Comparison of ENCODE assay signal across 23 mouse cellular contexts in the genomic region with DNA sequence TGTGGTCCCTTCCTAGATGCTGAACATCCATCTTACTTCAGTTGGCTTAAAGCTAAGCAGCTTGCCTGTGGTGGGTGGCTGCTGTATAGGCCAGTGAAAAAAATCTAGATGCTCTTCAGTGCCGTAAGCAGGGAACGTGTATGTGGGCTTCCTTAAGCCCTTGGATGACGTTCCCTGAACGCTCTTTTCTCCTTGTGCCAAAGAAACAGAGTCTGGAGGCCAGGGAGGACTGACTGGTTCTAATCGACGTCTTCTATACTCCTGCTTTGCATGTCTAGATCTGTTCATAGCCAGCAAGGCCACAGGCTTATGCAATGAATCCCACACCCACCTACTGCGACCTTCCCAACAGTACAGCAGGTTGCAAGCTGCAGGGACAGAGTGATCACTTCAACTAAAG.
DNase-seq lines count a peak whose midpoint lies in the region; ATAC-seq and TF ChIP-seq lines count a peak whose summit lies in the region.
"Had no signal": no experiment of that assay in that cellular context is flagged by ENCODE, and none has a peak within 500 bp of the region (broad histone marks: within the 10 kb centered on the region; RNA-seq: fewer than 3 reads in every experiment).

No protein-coding gene starts in this region.

- no peak overlapping the region for H3K9ac ChIP-seq in intestine, embryonic 16.5 days (ENCODE audit: low read depth, low read length)
- H3K9ac ChIP-seq: heart, embryonic 13.5 days; hindbrain, embryonic 15.5 days; limb, embryonic 12.5 days; liver, embryonic 14.5 days; lung, embryonic 15.5 days; neural tube, embryonic 12.5 days had no signal

- H3K27ac ChIP-seq in layer of hippocampus, adult 2 months = peak overlapping the region; percentile 84
- no peak overlapping the region for H3K27ac ChIP-seq in intestine, embryonic 16.5 days (ENCODE audit: low read length)
- H3K27ac ChIP-seq: heart, embryonic 13.5 days; limb, embryonic 12.5 days; liver, embryonic 14.5 days; lung, embryonic 15.5 days; midbrain, embryonic 10.5 days; neural tube, embryonic 12.5 days had no signal

- no peak for ATAC-seq in intestine, embryonic 16.5 days
- ATAC-seq: forebrain, embryonic 16.5 days; intestine, postnatal 0 days had no signal

- DNase-seq in layer of hippocampus, adult 2 months (ENCODE audit: low spot score in 2 of 2) = no peak
- no peak for DNase-seq in layer of hippocampus, adult 18-20 months (ENCODE audit: low spot score in 2 of 2)
- peak; percentile 28 for DNase-seq in right cerebral cortex, postnatal 25 days
- DNase-seq in right cerebral cortex, postnatal 14 days = no peak
- peak; percentile 89 for DNase-seq in gonadal fat pad, adult 2 months (ENCODE audit: low read depth)
- DNase-seq in spleen, postnatal 10 days (ENCODE audit: low spot score in 2 of 2) = no peak
- DNase-seq: B cell, adult 2 months; cerebellum, adult 2 months; cerebellum, postnatal 36 days; heart, adult 11 months; heart, postnatal 36 days; lung, postnatal 4 days; thymus, postnatal 36 days had no signal

- 83% methylated on average over 7 of the region's 7 CpGs for WGBS in intestine, embryonic 16.5 days

- no peak for TF ChIP-seq CTCF in layer of hippocampus, adult 2 months (conservative IDR thresholded peaks at IDR 0.05)

- no peak overlapping the region for H3K4me3 ChIP-seq in layer of hippocampus, adult 2 months
- no peak overlapping the region for H3K4me3 ChIP-seq in intestine, embryonic 16.5 days (ENCODE audit: low read length)
- H3K4me3 ChIP-seq: heart, embryonic 13.5 days; hindbrain, embryonic 15.5 days; limb, embryonic 12.5 days; lung, embryonic 15.5 days; midbrain, embryonic 10.5 days; neural tube, embryonic 12.5 days had no signal

- no peaks in the 10 kb centered on the region for H3K27me3 ChIP-seq in intestine, embryonic 16.5 days (replicated peaks; ENCODE audit: control insufficient read depth, insufficient read depth, low read length)
- H3K27me3 ChIP-seq: heart, embryonic 13.5 days; hindbrain, embryonic 15.5 days; limb, embryonic 12.5 days; lung, embryonic 15.5 days; neural tube, embryonic 12.5 days had no signal

- H3K9me3 ChIP-seq in intestine, embryonic 16.5 days (ENCODE audit: control insufficient read depth, low read length) = no peaks in the 10 kb centered on the region
- H3K9me3 ChIP-seq: heart, embryonic 13.5 days; hindbrain, embryonic 15.5 days; limb, embryonic 12.5 days; lung, embryonic 15.5 days; midbrain, embryonic 10.5 days; neural tube, embryonic 12.5 days had no signal

- peaks cover 10% of the 10 kb centered on the region for H3K36me3 ChIP-seq in intestine, embryonic 16.5 days (ENCODE audit: control insufficient read depth, insufficient read depth, low read length)
- H3K36me3 ChIP-seq: hindbrain, embryonic 15.5 days; midbrain, embryonic 10.5 days; neural tube, embryonic 12.5 days had no signal

- H3K4me1 ChIP-seq in intestine, embryonic 16.5 days (ENCODE audit: control insufficient read depth, insufficient read depth, low read length) = 0 out of 2 replicates have a peak, but pooled peaks cover 2% of the 10 kb centered on the region
- H3K4me1 ChIP-seq: lung, embryonic 15.5 days; neural tube, embryonic 12.5 days had no signal

- no peak overlapping the region for H3K4me2 ChIP-seq in intestine, embryonic 16.5 days (ENCODE audit: low read depth, low read length)
- H3K4me2 ChIP-seq: heart, embryonic 13.5 days; hindbrain, embryonic 15.5 days; limb, embryonic 12.5 days; lung, embryonic 15.5 days; neural tube, embryonic 12.5 days had no signal

Comparison
In these comparisons a context has a peak if more than half of its experiments do, and no peak if none do; other contexts are left out.
1. DNase-seq: peak in right cerebral cortex, postnatal 25 days (single experiment) and gonadal fat pad, adult 2 months (single experiment); none in layer of hippocampus, adult 2 months (0 of 2), layer of hippocampus, adult 18-20 months (0 of 2), right cerebral cortex, postnatal 14 days (single experiment) and spleen, postnatal 10 days (0 of 2).